Mouse (Mus musculus) stomach, adult 2 months (tissue): ENCODE results near the gene Ciart. TPM values are rescaled to one million over a fixed set of nuclear protein-coding genes. Genes with fewer than 3 reads are reported as not detected.

Source experiments
- polyA plus RNA-seq: library from polyadenylated mRNA; depleted of rRNA; stranded (reverse); fragments of >200 nt; gene quantifications from 2 replicates; pipeline ENCODE4 v1.2.3, GENCODE M21; 2012; rRNA removed

The Ciart gene
- polyA plus RNA-seq = 0.98 and 1.3 TPM in 2 replicates

GRCm38 (mm10) chr3:95881979-95882815, at the start of gene Ciart:
Ciart (minus strand) TSS chr3:95882251.

GRCm38 (mm10) chr3:95928658-95929503, 46.8 kb upstream of the Ciart start, which contains the start of gene Anp32e:
Anp32e (plus strand) TSS chr3:95929246.

GRCm38 (mm10) chr3:95904568-95904967, 22.5 kb upstream of the Ciart start, which contains the start of gene Car14:
Car14 (minus strand) TSS chr3:95904691.

GRCm38 (mm10) chr3:95893606-95894316, 11.7 kb upstream of the Ciart start, which contains the start of gene Aph1a:
Aph1a (plus strand) TSS chr3:95893969.

GRCm38 (mm10) chr3:95891211-95892065, 9.4 kb upstream of the Ciart start, which contains the start of gene BC028528:
BC028528 (minus strand) TSS chr3:95892005.

GRCm38 (mm10) chr3:95871392-95871867, 10.6 kb downstream of the Ciart start, which contains the start of gene Mrps21:
Mrps21 (minus strand) TSS chr3:95871519.

GRCm38 (mm10) chr3:95855502-95856089, 26.5 kb downstream of the Ciart start, which contains the start of gene Prpf3:
Prpf3 (minus strand) TSS chr3:95855885.

Other genes with a start within 250 kb of the Ciart start
- gene Mcl1, start 223.5 kb downstream of the Ciart start, polyA plus RNA-seq = 43.6 and 126 TPM in 2 replicates
- 28.5 and 29.1 TPM in 2 replicates for gene Adamtsl4, start 194.3 kb downstream of the Ciart start, polyA plus RNA-seq
- gene Ecm1, start 142.7 kb downstream of the Ciart start, polyA plus RNA-seq = 282 and 316 TPM in 2 replicates
- 17.0 and 18.6 TPM in 2 replicates for gene Tars2, start 122.0 kb downstream of the Ciart start, polyA plus RNA-seq
- 1.9 and 2.9 TPM in 2 replicates for gene Rprd2, start 63.4 kb downstream of the Ciart start, polyA plus RNA-seq
- gene Prpf3, start 26.4 kb downstream of the Ciart start, polyA plus RNA-seq = 3.7 and 4.7 TPM in 2 replicates
- 9.8 and 11.2 TPM in 2 replicates for gene Mrps21, start 10.7 kb downstream of the Ciart start, polyA plus RNA-seq
- gene BC028528, start 9.8 kb upstream of the Ciart start, polyA plus RNA-seq = 0.78 and 1.1 TPM in 2 replicates
- gene Aph1a, start 11.7 kb upstream of the Ciart start, polyA plus RNA-seq = 135 and 156 TPM in 2 replicates
- 2.1 and 2.2 TPM in 2 replicates for gene Car14, start 22.4 kb upstream of the Ciart start, polyA plus RNA-seq
- 1.9 and 2.2 TPM in 2 replicates for gene Anp32e, start 47.0 kb upstream of the Ciart start, polyA plus RNA-seq
- 21.5 and 24.7 TPM in 2 replicates for gene Plekho1, start 113.8 kb upstream of the Ciart start, polyA plus RNA-seq
- gene Vps45, start 176.2 kb upstream of the Ciart start, polyA plus RNA-seq = 1.4 and 1.6 TPM in 2 replicates
- gene Otud7b, start 222.3 kb upstream of the Ciart start, polyA plus RNA-seq = 6.0 and 7.2 TPM in 2 replicates